Mouse (Mus musculus) liver, postnatal 0 days (tissue): Measurements from ENCODE around the gene Ipcef1. TPM values are rescaled to one million over a fixed set of nuclear protein-coding genes. Genes with fewer than 3 reads are reported as not detected.
"Not testable (repeated sequence)": the region's sequence is repeated elsewhere in the genome, so short reads cannot be mapped to it uniquely, and the experiment has no call there.

Experiments
- ATAC-seq: fragments of 200-750 bp; cut with Nextera tagmentation; 2 replicates; pipeline ENCODE4 v1.8.0; 2017; ENCODE audit warnings: mild to moderate bottlenecking, moderate library complexity
- DNase-seq: peaks from one replicate; pipeline ENCODE4 v3.0.0-alpha.2; 2016
- H3K27ac ChIP-seq: fragments of 300-500 bp; sonication (generic); 2 replicates; pipeline ENCODE4 v1.5.1; 2014; ENCODE audit warnings: antibody characterized with exemption, moderate library complexity, mild to moderate bottlenecking, low read depth
- H3K27me3 ChIP-seq: fragments of 300-500 bp; sonication (generic); 2 replicates; pipeline ENCODE4 v1.6.1; 2014; ENCODE audit warnings: low read length, control low read depth, mixed read lengths; ENCODE audit not compliant: insufficient read depth
- H3K36me3 ChIP-seq: fragments of 300-500 bp; sonication (generic); replicated peaks from 2 replicates; pipeline ENCODE4 v1.6.1; 2014; ENCODE audit warnings: mild to moderate bottlenecking, control low read depth, low read length, moderate library complexity, mixed read lengths; ENCODE audit not compliant: insufficient read depth
- H3K4me1 ChIP-seq: fragments of 300-500 bp; sonication (generic); 2 replicates; pipeline ENCODE4 v1.6.1; 2014; ENCODE audit warnings: antibody characterized with exemption, mild to moderate bottlenecking, control low read depth; ENCODE audit not compliant: insufficient read depth
- H3K4me2 ChIP-seq: fragments of 300-500 bp; sonication (generic); 2 replicates; pipeline ENCODE4 v1.6.1; 2014; ENCODE audit warnings: low read depth, mild to moderate bottlenecking, low read length, moderate library complexity, mixed read lengths
- H3K4me3 ChIP-seq: fragments of 300-500 bp; sonication (generic); 2 replicates; pipeline ENCODE4 v1.5.1; 2014; ENCODE audit warnings: low read depth, low read length
- H3K9ac ChIP-seq: fragments of 300-500 bp; sonication (generic); replicated peaks from 2 replicates; pipeline ENCODE4 v1.6.1; 2014; ENCODE audit warnings: mild to moderate bottlenecking, moderate library complexity
- H3K9me3 ChIP-seq: fragments of 300-500 bp; sonication (generic); 2 replicates; pipeline ENCODE4 v1.6.1; 2016; ENCODE audit warnings: mild to moderate bottlenecking, control low read depth, low read length, mixed read lengths
- CTCF ChIP-seq: sonication (generic); IDR thresholded peaks from 2 replicates; pipeline ENCODE4 v1.5.1; 2016; ENCODE audit warnings: antibody characterized with exemption, low read depth
- EP300 ChIP-seq: IDR thresholded peaks from 2 replicates; pipeline ENCODE4 v1.6.1; 2016; ENCODE audit warnings: antibody characterized with exemption, low read depth, mild to moderate bottlenecking
- WGBS: fragments of 180-500 bp; shearing (Covaris S2); extraction: QIAGEN DNeasy Blood & Tissue Kit; methylation state at CpG from one replicate; pipeline ENCODE4 v1.1.7; 2014; ENCODE audit not compliant: insufficient replicate concordance; 5-methylcytosine and 5-hydroxymethylcytosine counted together
- polyA plus RNA-seq: library from polyadenylated mRNA; unstranded; fragments of >200 nt; fragmentation: Nextera tagmentation; extraction: Ambion mirVana; gene quantifications from 2 replicates; pipeline ENCODE4 v1.2.1, GENCODE M21; 2015

The Ipcef1 gene
- polyA plus RNA-seq, 1 experiment from 2014 or later = 1.1 TPM

DNA sequence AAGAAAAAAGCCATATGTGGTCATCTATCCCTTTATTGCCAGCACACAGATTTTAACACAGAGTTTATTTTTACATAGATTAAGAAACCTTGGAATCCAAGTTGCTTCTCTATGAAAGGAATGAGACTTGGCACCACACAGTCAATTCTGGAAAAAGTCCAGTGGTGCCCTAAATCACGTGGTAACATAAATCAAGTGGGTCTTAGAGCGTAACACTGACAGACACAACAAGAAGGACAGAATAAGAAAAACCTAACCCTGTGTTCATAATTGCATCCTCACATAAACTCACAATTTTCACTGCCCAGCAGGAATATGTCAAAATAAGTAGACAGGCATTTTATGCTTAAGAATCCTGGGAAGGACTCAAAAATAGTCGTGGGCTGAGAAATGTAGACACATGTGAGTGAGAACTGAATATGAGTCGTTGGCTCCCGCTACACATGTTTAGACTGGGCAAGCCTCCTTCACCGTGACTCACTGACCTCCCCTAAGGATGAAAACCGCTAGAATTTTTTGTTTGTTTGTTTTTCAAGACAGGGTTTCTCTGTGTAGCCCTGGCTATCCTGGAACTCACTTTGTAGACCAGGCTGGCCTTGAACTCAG lies 32.4 kb downstream of the Ipcef1 start:
- 76% methylated on average over 7 of the region's 7 CpGs for WGBS
- no peak for TF ChIP-seq CTCF
- no peak for TF ChIP-seq EP300
- no peak overlapping the region for H3K27ac ChIP-seq
- DNase-seq = no peak
- H3K9ac ChIP-seq = no peak overlapping the region
- no peaks in the 10 kb centered on the region for H3K9me3 ChIP-seq
- no peak for ATAC-seq
- no peaks in the 10 kb centered on the region for H3K4me1 ChIP-seq
- H3K36me3 ChIP-seq = no peaks in the 10 kb centered on the region
- no peaks in the 10 kb centered on the region for H3K27me3 ChIP-seq
- no peak overlapping the region for H3K4me2 ChIP-seq
- H3K4me3 ChIP-seq = no peak overlapping the region

DNA sequence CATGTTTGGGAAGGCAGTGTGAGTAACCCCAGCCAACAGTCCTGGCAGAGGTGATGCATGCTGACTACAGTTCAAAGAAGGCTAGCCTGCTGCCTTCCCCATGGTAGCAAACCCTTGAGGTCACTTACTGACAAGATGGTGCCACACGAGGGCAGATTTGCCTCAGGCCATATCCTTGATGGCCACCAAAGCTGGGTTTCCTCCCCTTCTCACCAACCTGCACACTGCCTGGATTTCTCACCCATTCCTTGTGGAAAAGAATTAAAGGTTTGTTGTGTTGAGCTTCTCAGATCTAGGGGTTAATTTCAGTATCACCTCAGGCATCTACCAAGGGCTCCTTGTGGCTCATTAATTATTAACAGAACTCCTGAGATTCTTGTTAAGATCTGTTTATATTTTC lies 37.1 kb downstream of the Ipcef1 start:
- Histone ChIP-seq H3K9me3 (no peaks in the 10 kb centered on the region), H3K9ac (no peak overlapping the region), H3K27me3 (no peaks in the 10 kb centered on the region), H3K4me1 (no peaks in the 10 kb centered on the region), H3K36me3 (no peaks in the 10 kb centered on the region), H3K27ac (no peak overlapping the region), H3K4me3 (no peak overlapping the region), H3K4me2 (no peak overlapping the region)
- WGBS = 39% methylated on average over 1 of the region's 1 CpGs
- TF ChIP-seq EP300 = no peak
- peak; percentile 35 for TF ChIP-seq CTCF
- DNase-seq = no peak
- no peak for ATAC-seq

DNA sequence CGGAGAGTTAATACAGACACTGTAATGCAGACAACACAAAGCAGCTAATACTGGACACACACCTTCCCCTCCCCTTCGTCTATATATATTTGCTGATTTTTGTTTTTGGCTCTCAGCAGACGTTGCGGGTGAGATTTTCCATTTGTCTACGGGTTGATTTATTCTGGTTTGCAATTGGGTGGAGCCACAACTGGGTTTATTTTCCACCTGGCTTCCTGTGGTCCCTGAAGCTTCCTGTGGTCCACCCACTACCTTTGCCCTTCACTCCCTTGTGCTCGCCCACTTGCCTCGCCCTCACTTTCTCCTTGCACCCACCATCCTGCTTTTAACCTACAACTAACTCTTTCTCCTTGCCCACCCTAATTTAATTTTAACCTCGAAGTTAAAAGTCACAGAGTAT lies 41.7 kb downstream of the Ipcef1 start:
- Histone ChIP-seq H3K4me2 (no peak overlapping the region), H3K4me1 (no peaks in the 10 kb centered on the region), H3K9ac (no peak overlapping the region), H3K27me3 (no peaks in the 10 kb centered on the region), H3K27ac (no peak overlapping the region), H3K4me3 (no peak overlapping the region), H3K9me3 (no peaks in the 10 kb centered on the region; the same call in 1 of the 2 replicates), H3K36me3 (no peaks in the 10 kb centered on the region)
- 62% methylated on average over 8 of the region's 8 CpGs for WGBS
- ATAC-seq (no peak), DNase-seq (no peak)
- TF ChIP-seq EP300 (no peak), CTCF (no peak)

DNA sequence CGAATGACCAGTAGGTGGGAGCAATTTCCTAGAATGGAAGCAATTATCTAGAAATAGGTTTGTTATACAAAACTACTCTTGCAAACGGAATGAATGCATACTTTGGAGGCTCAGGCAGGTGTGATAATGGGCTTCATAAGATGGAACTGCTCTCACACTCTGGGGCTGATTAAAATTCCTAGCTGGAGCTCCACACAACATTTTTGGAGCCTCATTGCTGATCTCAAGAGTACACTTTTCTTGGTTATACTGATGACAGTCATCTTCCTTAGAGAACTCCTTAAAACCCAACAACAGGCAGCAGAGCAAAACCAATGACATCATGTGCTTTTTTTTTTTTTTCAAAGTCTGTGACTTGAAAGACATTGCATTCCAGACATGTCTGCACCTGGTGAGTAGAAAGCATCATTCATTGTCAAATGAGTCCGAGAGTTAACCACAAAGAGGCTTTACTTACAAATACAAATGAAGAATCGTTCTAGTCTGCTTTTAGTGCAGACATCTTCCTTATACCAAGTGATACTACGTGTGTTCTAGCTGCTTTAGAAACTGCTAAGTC lies 47.2 kb downstream of the Ipcef1 start:
- Histone ChIP-seq H3K9me3 (no peaks in the 10 kb centered on the region; the same call in 1 of the 2 replicates), H3K4me1 (no peaks in the 10 kb centered on the region), H3K4me2 (no peak overlapping the region), H3K36me3 (no peaks in the 10 kb centered on the region), H3K9ac (no peak overlapping the region), H3K27me3 (no peaks in the 10 kb centered on the region), H3K4me3 (no peak overlapping the region), H3K27ac (no peak overlapping the region)
- 59% methylated on average over 5 of the region's 5 CpGs for WGBS
- TF ChIP-seq EP300 = no peak
- no peak for TF ChIP-seq CTCF
- ATAC-seq (no peak), DNase-seq (no peak)

DNA sequence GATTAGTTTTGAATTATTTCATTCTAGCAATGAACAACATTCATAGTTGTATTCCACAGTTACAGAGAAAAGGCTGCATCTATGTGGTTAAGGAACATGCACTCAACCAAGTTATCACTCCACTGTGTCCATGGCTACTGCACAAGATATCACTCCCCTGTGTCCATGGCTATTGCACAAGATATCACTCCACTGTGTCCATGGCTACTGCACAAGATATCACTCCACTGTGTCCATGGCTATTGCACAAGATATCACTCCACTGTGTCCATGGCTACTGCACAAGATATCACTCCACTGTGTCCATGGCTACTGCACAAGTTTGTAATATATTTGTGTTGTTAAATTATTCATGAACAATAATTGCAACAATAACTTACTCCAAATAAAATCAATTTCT lies 48.4 kb downstream of the Ipcef1 start:
- H3K4me2 ChIP-seq, ATAC-seq, H3K4me3 ChIP-seq, H3K36me3 ChIP-seq, H3K9me3 ChIP-seq, DNase-seq, H3K27me3 ChIP-seq, H3K27ac ChIP-seq, H3K9ac ChIP-seq, H3K4me1 ChIP-seq: not testable (repeated sequence)

DNA sequence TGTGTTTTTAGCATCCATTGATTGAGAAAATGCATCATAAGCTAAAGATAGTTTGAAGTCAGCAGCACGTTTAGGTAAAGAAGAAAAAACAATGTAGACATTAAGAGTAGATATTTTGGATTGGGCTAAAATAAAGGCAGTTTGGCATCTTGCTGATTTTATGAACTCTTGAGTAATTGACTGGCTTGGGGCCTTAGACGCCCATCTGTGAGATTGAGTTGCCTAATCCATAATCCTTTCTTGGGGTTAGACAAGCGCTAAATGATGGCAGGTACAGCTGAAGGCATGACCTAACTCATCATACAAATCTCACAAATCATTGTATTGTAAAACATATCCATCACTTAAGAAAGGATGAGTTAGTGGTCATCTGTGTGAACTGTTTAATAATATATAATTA lies 52.9 kb downstream of the Ipcef1 start:
- H3K9ac ChIP-seq = no peak overlapping the region
- H3K36me3 ChIP-seq = no peaks in the 10 kb centered on the region
- WGBS = 76% methylated on average over 3 of the region's 3 CpGs
- no peak for TF ChIP-seq CTCF
- no peaks in the 10 kb centered on the region for H3K27me3 ChIP-seq
- no peak overlapping the region for H3K27ac ChIP-seq
- H3K4me3 ChIP-seq = no peak overlapping the region
- no peak for ATAC-seq
- no peaks in the 10 kb centered on the region for H3K9me3 ChIP-seq
- no peak for DNase-seq
- H3K4me1 ChIP-seq = no peaks in the 10 kb centered on the region
- H3K4me2 ChIP-seq = no peak overlapping the region
